Mouse (Mus musculus) MEL (cell line): ENCODE data around the gene Aak1. TPM values are rescaled to one million over a fixed set of nuclear protein-coding genes. Genes with fewer than 3 reads are reported as not detected.
A peak's percentile ranks its signal among the peaks of the same experiment; 100 is the strongest.

ENCODE experiments used
- DNase-seq: peaks from one replicate; pipeline ENCODE4 v3.0.0; 2011; ENCODE audit warnings: low read depth, low spot score
- H3K27ac ChIP-seq: 2 replicates; pipeline ENCODE4 v1.5.1; 2012; ENCODE audit warnings: low read depth, mild to moderate bottlenecking, control low read depth, low read length, moderate library complexity; ENCODE audit not compliant: control insufficient read depth
- H3K27me3 ChIP-seq, 2 experiments: fragments of 150-350 bp in 1 of 2; sonication (generic) in 1 of 2; 2 replicates each; pipeline ENCODE4 v1.6.1; 2012; ENCODE audit warnings: low read length in 2 of 2, mild to moderate bottlenecking in 2 of 2, improper control_type of control experiment in 1 of 2, moderate library complexity in 1 of 2; ENCODE audit not compliant: insufficient read depth in 2 of 2, control insufficient read depth in 1 of 2
- H3K36me3 ChIP-seq, 2 experiments: 2 replicates each; pipeline ENCODE4 v1.6.1; 2012 to 2014; ENCODE audit warnings: low read length in 2 of 2, improper control_type of control experiment in 1 of 2, inconsistent platforms in 1 of 2, mild to moderate bottlenecking in 1 of 2; ENCODE audit not compliant: insufficient read depth in 2 of 2, control insufficient read depth in 1 of 2
- H3K4me1 ChIP-seq, 2 experiments: fragments of 150-350 bp in 1 of 2; sonication (generic) in 1 of 2; 2 replicates each; pipeline ENCODE4 v1.6.1; 2012; ENCODE audit warnings: low read length in 2 of 2, improper control_type of control experiment in 1 of 2, mild to moderate bottlenecking in 1 of 2; ENCODE audit not compliant: insufficient read depth in 2 of 2, control insufficient read depth in 1 of 2
- H3K4me3 ChIP-seq, 2 experiments: fragments of 150-350 bp in 1 of 2; sonication (generic) in 1 of 2; 2 replicates each; pipeline ENCODE4 v1.5.1; 2012; ENCODE audit warnings: low read depth in 2 of 2, low read length in 2 of 2, mild to moderate bottlenecking in 2 of 2, moderate library complexity in 2 of 2, control low read depth in 1 of 2, improper control_type of control experiment in 1 of 2; ENCODE audit not compliant: control insufficient read depth in 1 of 2, insufficient read depth in 1 of 2
- H3K79me2 ChIP-seq: 2 replicates; pipeline ENCODE4 v1.6.1; 2012; ENCODE audit warnings: mild to moderate bottlenecking, low read length, moderate library complexity; ENCODE audit not compliant: control insufficient read depth, poor library complexity, insufficient read depth
- H3K9ac ChIP-seq: 2 replicates; pipeline ENCODE4 v1.6.1; 2012; ENCODE audit warnings: low read depth, mild to moderate bottlenecking, control low read depth, low read length, moderate library complexity; ENCODE audit not compliant: control insufficient read depth, poor library complexity, severe bottlenecking
- H3K9me3 ChIP-seq: fragments of 150-350 bp; sonication (generic); replicated peaks from 2 replicates; pipeline ENCODE4 v1.6.1; 2012; ENCODE audit warnings: mild to moderate bottlenecking, low read length, improper control_type of control experiment, moderate library complexity; ENCODE audit not compliant: insufficient read depth
- BHLHE40 ChIP-seq: IDR thresholded peaks from 2 replicates; pipeline ENCODE4 v1.6.1; 2012; ENCODE audit warnings: low read depth, mild to moderate bottlenecking, inconsistent platforms, low read length, improper control_type of control experiment, borderline replicate concordance
- CHD1 ChIP-seq: IDR thresholded peaks from 2 replicates; pipeline ENCODE4 v1.6.1; 2012; ENCODE audit warnings: low read depth, mild to moderate bottlenecking, inconsistent platforms, low read length, improper control_type of control experiment
- CHD2 ChIP-seq: IDR thresholded peaks from 2 replicates; pipeline ENCODE4 v1.6.1; 2011; ENCODE audit warnings: low read length, improper control_type of control experiment
- CTCF ChIP-seq, 3 experiments: IDR thresholded peaks in 2 of 3; conservative IDR thresholded peaks in 1 of 3; 2 replicates each; pipeline ENCODE4 v1.5.1; 2011 to 2012; ENCODE audit warnings: low read length in 3 of 3, low read depth in 2 of 3, mild to moderate bottlenecking in 2 of 3, improper control_type of control experiment in 1 of 3, inconsistent platforms in 1 of 3, mixed read lengths in 1 of 3, moderate library complexity in 1 of 3; ENCODE audit not compliant: control insufficient read depth in 1 of 3, insufficient read depth in 1 of 3, poor library complexity in 1 of 3, severe bottlenecking in 1 of 3
- E2F4 ChIP-seq: IDR thresholded peaks from 2 replicates; pipeline ENCODE4 v1.6.1; 2011; ENCODE audit warnings: low read depth, low read length, improper control_type of control experiment, borderline replicate concordance
- ELF1 ChIP-seq: IDR thresholded peaks from 2 replicates; pipeline ENCODE4 v1.6.1; 2014; ENCODE audit warnings: low read depth, mild to moderate bottlenecking, inconsistent platforms, low read length, improper control_type of control experiment, moderate library complexity
- EP300 ChIP-seq, 2 experiments: IDR thresholded peaks; 2 replicates each; pipeline ENCODE4 v1.6.1; 2011; ENCODE audit warnings: improper control_type of control experiment in 2 of 2, low read length in 2 of 2, low read depth in 1 of 2, mild to moderate bottlenecking in 1 of 2
- ETS1 ChIP-seq: IDR thresholded peaks from 2 replicates; pipeline ENCODE4 v1.6.1; 2012; ENCODE audit warnings: low read depth, mild to moderate bottlenecking, inconsistent platforms, low read length, improper control_type of control experiment, moderate library complexity
- GATA1 ChIP-seq: IDR thresholded peaks from 2 replicates; pipeline ENCODE4 v1.6.1; 2011; ENCODE audit warnings: low read depth, low read length, improper control_type of control experiment
- HCFC1 ChIP-seq: IDR thresholded peaks from 2 replicates; pipeline ENCODE4 v1.6.1; 2012; ENCODE audit warnings: low read depth, mild to moderate bottlenecking, inconsistent platforms, low read length, improper control_type of control experiment, moderate library complexity
- KAT2A ChIP-seq: conservative IDR thresholded peaks from 2 replicates; pipeline ENCODE4 v1.6.1; 2012; ENCODE audit warnings: low read depth, low read length, improper control_type of control experiment, inconsistent platforms
- MAFK ChIP-seq: IDR thresholded peaks from 2 replicates; pipeline ENCODE4 v1.6.1; 2011; ENCODE audit warnings: low read depth, mild to moderate bottlenecking, low read length, improper control_type of control experiment, borderline replicate concordance
- MAX ChIP-seq: IDR thresholded peaks from 2 replicates; pipeline ENCODE4 v1.6.1; 2011; ENCODE audit warnings: low read length, improper control_type of control experiment
- MAZ ChIP-seq: IDR thresholded peaks from 2 replicates; pipeline ENCODE4 v1.6.1; 2012; ENCODE audit warnings: low read depth, mild to moderate bottlenecking, inconsistent platforms, low read length, improper control_type of control experiment
- MXI1 ChIP-seq: IDR thresholded peaks from 2 replicates; pipeline ENCODE4 v1.6.1; 2011; ENCODE audit warnings: mild to moderate bottlenecking, low read depth, low read length, improper control_type of control experiment
- MYB ChIP-seq: IDR thresholded peaks from 2 replicates; pipeline ENCODE4 v1.6.1; 2011; ENCODE audit warnings: mild to moderate bottlenecking, low read depth, low read length, improper control_type of control experiment
- MYC ChIP-seq: IDR thresholded peaks from 2 replicates; pipeline ENCODE4 v1.6.1; 2011; ENCODE audit warnings: low read depth, mild to moderate bottlenecking, low read length, improper control_type of control experiment, moderate library complexity
- NELFE ChIP-seq: IDR thresholded peaks from 2 replicates; pipeline ENCODE4 v1.6.1; 2011; ENCODE audit warnings: low read depth, low read length, improper control_type of control experiment
- NRF1 ChIP-seq: IDR thresholded peaks from 2 replicates; pipeline ENCODE4 v1.6.1; 2014; ENCODE audit warnings: low read depth, mild to moderate bottlenecking, inconsistent platforms, low read length, improper control_type of control experiment, moderate library complexity; ENCODE audit not compliant: poor library complexity, insufficient read depth, severe bottlenecking
- POLR2A ChIP-seq, 2 experiments: IDR thresholded peaks; 2 replicates each; pipeline ENCODE4 v1.6.1; 2011 to 2012; ENCODE audit warnings: low read length in 2 of 2, mild to moderate bottlenecking in 2 of 2, control low read depth in 1 of 2, improper control_type of control experiment in 1 of 2, low read depth in 1 of 2, moderate library complexity in 1 of 2; ENCODE audit not compliant: control insufficient read depth in 1 of 2, insufficient read depth in 1 of 2, poor library complexity in 1 of 2
- POLR2AphosphoS2 ChIP-seq: IDR thresholded peaks from 2 replicates; pipeline ENCODE4 v1.6.1; 2011; ENCODE audit warnings: low read length, improper control_type of control experiment
- POLR2AphosphoS5 ChIP-seq: IDR thresholded peaks from 2 replicates; pipeline ENCODE4 v1.6.1; 2012; ENCODE audit warnings: low read depth, borderline replicate concordance, mild to moderate bottlenecking, inconsistent platforms, low read length, moderate library complexity, mixed read lengths
- RCOR1 ChIP-seq: IDR thresholded peaks from 2 replicates; pipeline ENCODE4 v1.6.1; 2012; ENCODE audit warnings: low read depth, mild to moderate bottlenecking, inconsistent platforms, low read length, improper control_type of control experiment
- SIN3A ChIP-seq: IDR thresholded peaks from 2 replicates; pipeline ENCODE4 v1.6.1; 2012; ENCODE audit warnings: low read length, improper control_type of control experiment, inconsistent platforms
- SMC3 ChIP-seq: IDR thresholded peaks from 2 replicates; pipeline ENCODE4 v1.6.1; 2011; ENCODE audit warnings: low read depth, low read length, improper control_type of control experiment
- TAL1 ChIP-seq: IDR thresholded peaks from 2 replicates; pipeline ENCODE4 v1.6.1; 2012; ENCODE audit warnings: mild to moderate bottlenecking, inconsistent platforms, low read length, moderate library complexity, mixed read lengths
- TBP ChIP-seq: IDR thresholded peaks from 2 replicates; pipeline ENCODE4 v1.8.0; 2011; ENCODE audit warnings: low read depth, low read length, improper control_type of control experiment
- TCF12 ChIP-seq: IDR thresholded peaks from 2 replicates; pipeline ENCODE4 v1.6.1; 2014; ENCODE audit warnings: low read depth, mild to moderate bottlenecking, inconsistent platforms, low read length, improper control_type of control experiment, moderate library complexity
- UBTF ChIP-seq: IDR thresholded peaks from 2 replicates; pipeline ENCODE4 v1.6.1; 2012; ENCODE audit warnings: low read depth, mild to moderate bottlenecking, inconsistent platforms, low read length, improper control_type of control experiment, moderate library complexity, borderline replicate concordance; ENCODE audit not compliant: insufficient read depth
- USF1 ChIP-seq: IDR thresholded peaks from 2 replicates; pipeline ENCODE4 v1.6.1; 2014; ENCODE audit warnings: low read depth, mild to moderate bottlenecking, inconsistent platforms, low read length, improper control_type of control experiment, moderate library complexity
- USF2 ChIP-seq, 2 experiments: IDR thresholded peaks; 2 replicates each; pipeline ENCODE4 v1.6.1; 2011 to 2012; ENCODE audit warnings: improper control_type of control experiment in 2 of 2, low read length in 2 of 2, borderline replicate concordance in 1 of 2, inconsistent platforms in 1 of 2, low read depth in 1 of 2, mild to moderate bottlenecking in 1 of 2; ENCODE audit not compliant: insufficient read depth in 1 of 2
- ZC3H11A ChIP-seq: IDR thresholded peaks from 2 replicates; pipeline ENCODE4 v1.6.1; 2012; ENCODE audit warnings: low read depth, mild to moderate bottlenecking, inconsistent platforms, low read length, improper control_type of control experiment
- ZKSCAN1 ChIP-seq: IDR thresholded peaks from 2 replicates; pipeline ENCODE4 v1.6.1; 2012; ENCODE audit warnings: low read depth, mild to moderate bottlenecking, inconsistent platforms, low read length, improper control_type of control experiment, moderate library complexity
- ZMIZ1 ChIP-seq: IDR thresholded peaks from 2 replicates; pipeline ENCODE4 v1.6.1; 2012; ENCODE audit warnings: low read depth, mild to moderate bottlenecking, inconsistent platforms, low read length, improper control_type of control experiment, moderate library complexity
- ZNF384 ChIP-seq: IDR thresholded peaks from 2 replicates; pipeline ENCODE4 v1.6.1; 2012; ENCODE audit warnings: low read depth, mild to moderate bottlenecking, inconsistent platforms, low read length, improper control_type of control experiment
- polyA plus RNA-seq, 2 experiments: library from polyadenylated mRNA; stranded (reverse) in 1 of 2; unstranded in 1 of 2; fragments of >175 nt in 1 of 2; fragments of >200 nt in 1 of 2; gene quantifications; 2 replicates each; pipeline versions ENCODE4 v1.2.1 to v1.2.4; 2012; ENCODE audit warnings: low replicate concordance in 2 of 2, low read depth in 1 of 2; ENCODE audit not compliant: insufficient read length in 2 of 2, insufficient read depth in 1 of 2, missing spikeins in 1 of 2
- total RNA-seq: library from RNA; depleted of rRNA; stranded (reverse); fragments of 300-350 nt; gene quantifications from 2 replicates; pipeline ENCODE4 v1.2.3, GENCODE M21; 2012

Gene Aak1
- total and polyA plus RNA-seq, 3 experiments, result 6.4 to 353 (median 25.4) TPM

- peak; percentile 95 for DNase-seq
- Histone ChIP-seq H3K79me2 (peaks cover 27% of the 10 kb centered on the region), H3K27me3 (no peaks in the 10 kb centered on the region), H3K9ac (peak within 1 kb of the TSS; percentile 99), H3K27ac (peak within 1 kb of the TSS; percentile 98), H3K36me3 (peaks cover 7 to 36% of the 10 kb centered on the region in 2 experiments), H3K9me3 (no peaks in the 10 kb centered on the region), H3K4me3 (peak within 1 kb of the TSS; percentile 82 to 99), H3K4me1 (peaks cover 17 to 34% of the 10 kb centered on the region in 2 experiments)
- TF ChIP-seq MYB (no peak), ZMIZ1 (peak; percentile 62; the same call in 1 of the 2 replicates), ZNF384 (no peak), SMC3 (no peak), TAL1 (no peak), GATA1 (no peak), ELF1 (0 out of 2 replicates have a peak, but pooled peaks have one; percentile 20), EP300 (IDR thresholded peaks at IDR 0.05; ENCODE audit: low read depth in 1 of 2, low read length in 2 of 2) (no peak; a peak in 1 of 4 replicates), MAX (peak; percentile 57), BHLHE40 (no peak), ZKSCAN1 (no peak), TCF12 (peak; percentile 56), KAT2A (no peak; the same call in 1 of the 2 replicates), NELFE (peak; percentile 91), CTCF (IDR thresholded peaks at IDR 0.05 in 2 of 3, conservative IDR thresholded peaks at IDR 0.05 in 1 of 3; ENCODE audit: control insufficient read depth in 1 of 3, insufficient read depth in 1 of 3, low read depth in 2 of 3, low read length in 3 of 3, poor library complexity in 1 of 3, severe bottlenecking in 1 of 3) (no peak), HCFC1 (peak; percentile 61), TBP (peak; percentile 76), SIN3A (peak; percentile 79), MXI1 (peak; percentile 79), NRF1 (peak; percentile 81), POLR2AphosphoS5 (no peak; the same call in 1 of the 2 replicates), USF2 (IDR thresholded peaks at IDR 0.05; ENCODE audit: borderline replicate concordance in 1 of 2, insufficient read depth in 1 of 2, low read depth in 1 of 2, low read length in 2 of 2) (no peak), E2F4 (no peak), RCOR1 (no peak), MAFK (no peak), POLR2AphosphoS2 (peak; percentile 94), MAZ (no peak; the same call in 1 of the 2 replicates), ZC3H11A (no peak), CHD2 (no peak), POLR2A (IDR thresholded peaks at IDR 0.05; ENCODE audit: control insufficient read depth in 1 of 2, insufficient read depth in 1 of 2, low read depth in 1 of 2, low read length in 2 of 2, poor library complexity in 1 of 2) (peak; percentile 88 to 93), MYC (no peak; the same call in 1 of the 2 replicates), UBTF (no peak), ETS1 (0 out of 2 replicates have a peak, but pooled peaks have one; percentile 38), CHD1 (peak; percentile 91; the same call in 1 of the 2 replicates), USF1 (peak; percentile 68)
Measured at GRCm38 (mm10) chr6:87042337-87043130, 193.2 kb downstream of the Aak1 start, which contains the start of gene Gfpt1. Gfpt1 (plus strand) TSS chr6:87042846.
